Mouse (Mus musculus) ovary, postnatal 14 days (tissue): ENCODE results near the gene Gpr68.
A peak's percentile ranks its signal among the peaks of the same experiment; 100 is the strongest.

ENCODE experiments used
- DNase-seq: peaks from one replicate; pipeline ENCODE4 v3.0.0; 2022; ENCODE audit warnings: low spot score

Gene Gpr68

DNA sequence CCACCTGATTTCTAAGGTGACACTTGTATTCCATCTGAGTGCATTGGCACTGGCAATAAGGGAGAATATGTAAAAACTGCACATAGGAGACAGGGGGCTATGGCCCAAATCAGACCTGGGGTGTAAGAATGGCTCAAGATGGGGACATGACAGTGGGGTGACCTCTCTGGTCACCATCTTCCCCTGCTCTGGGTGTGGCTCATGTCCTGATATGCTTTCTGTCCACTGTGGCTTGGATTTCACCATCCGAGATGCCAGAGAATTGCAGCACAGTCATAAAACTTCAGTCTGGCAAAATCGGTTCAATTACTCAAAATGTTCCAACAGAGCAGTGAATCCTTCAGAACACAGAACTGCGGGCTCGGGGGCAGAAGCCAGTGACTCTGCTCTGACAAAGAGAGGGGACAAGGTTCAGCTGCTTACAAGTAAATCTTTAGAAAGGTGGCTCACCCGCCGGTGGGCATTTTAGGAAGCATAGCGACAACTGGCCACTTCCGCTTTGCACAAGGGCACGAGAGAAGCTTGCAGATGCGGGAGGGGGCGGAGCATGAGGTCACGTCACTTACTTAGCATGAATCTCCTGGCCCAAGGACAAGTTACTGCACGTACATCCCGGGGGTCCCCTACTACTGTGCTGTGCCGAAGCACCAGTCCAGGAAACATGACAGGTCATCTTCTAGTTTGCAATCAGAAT is 16.8 kb upstream of the Gpr68 start:
- DNase-seq: no peak

DNA sequence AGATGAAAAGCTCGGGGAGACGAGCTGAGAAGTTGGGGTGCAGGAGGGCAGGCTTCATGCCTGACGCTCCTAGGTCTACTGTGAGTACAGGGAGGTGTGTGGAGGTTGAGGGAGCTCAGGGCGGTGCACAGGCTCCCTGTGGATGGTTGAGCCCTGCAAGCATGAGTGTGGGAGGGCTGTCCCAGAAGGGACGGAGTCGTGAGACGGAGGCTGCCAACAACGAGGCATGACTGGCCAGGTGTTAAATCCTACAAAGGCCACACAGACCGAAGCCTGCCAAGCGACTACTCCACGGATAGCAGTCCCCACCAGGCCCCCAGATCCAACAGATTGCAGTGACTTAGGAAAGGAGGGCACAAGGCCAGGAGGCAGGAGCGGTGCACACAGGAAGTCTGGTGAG is 2.7 kb upstream of the Gpr68 start:
- no peak for DNase-seq

DNA sequence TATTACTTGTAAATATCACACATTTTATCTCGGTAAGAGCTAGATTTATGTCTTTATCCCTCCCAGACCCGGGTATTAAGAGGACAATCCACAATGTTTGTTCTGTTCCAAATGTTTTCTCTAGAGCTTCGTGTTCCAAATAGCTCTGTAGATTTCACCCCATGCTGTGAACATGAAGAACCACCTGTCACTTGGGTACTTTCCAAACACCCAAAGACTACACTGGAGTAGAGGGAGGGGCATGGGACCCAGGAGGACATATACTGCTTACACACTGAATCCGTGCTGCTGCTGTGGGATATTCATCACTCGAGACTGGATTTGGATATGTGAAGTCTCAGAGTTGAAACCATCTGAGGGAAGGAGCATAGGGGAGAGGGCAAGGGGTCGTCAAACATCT is 1.8 kb upstream of the Gpr68 start:
- DNase-seq: no peak

DNA sequence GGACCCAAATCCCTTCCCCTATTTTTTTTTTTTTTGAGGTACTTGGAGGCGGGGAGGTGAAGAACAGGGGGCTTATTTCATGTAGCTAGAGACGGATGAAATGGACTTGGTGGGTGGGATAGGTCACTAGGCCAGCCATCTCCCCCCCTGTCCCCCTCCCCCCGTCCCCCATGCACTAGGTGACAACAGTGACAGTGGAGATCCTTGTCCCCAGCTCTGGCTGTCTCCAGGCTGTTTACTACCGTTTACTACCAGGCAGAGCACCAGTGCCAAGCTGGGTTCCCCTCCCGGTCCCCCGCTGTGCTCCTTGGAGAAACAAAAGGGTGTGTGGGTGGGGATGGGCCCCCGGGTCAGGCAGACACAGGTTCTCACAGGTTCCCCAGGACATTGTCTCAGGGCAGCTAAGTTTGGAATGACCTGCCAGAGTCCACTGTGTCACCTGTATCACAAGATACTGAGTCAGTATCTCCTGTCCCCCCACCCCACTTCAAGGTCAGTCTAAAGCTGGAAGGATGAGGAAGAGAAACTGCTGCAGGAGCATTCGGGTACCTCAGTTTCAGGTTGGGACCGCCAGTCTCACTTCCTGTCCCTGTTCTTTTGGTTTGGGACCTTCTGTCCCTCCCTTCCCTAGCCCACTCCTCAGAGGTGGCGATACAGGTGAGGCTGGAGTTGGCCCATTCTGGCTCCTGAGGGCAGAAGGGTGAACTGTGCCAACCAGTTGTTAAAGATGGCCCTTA is 468 bp upstream of the Gpr68 start:
- no peak for DNase-seq

DNA sequence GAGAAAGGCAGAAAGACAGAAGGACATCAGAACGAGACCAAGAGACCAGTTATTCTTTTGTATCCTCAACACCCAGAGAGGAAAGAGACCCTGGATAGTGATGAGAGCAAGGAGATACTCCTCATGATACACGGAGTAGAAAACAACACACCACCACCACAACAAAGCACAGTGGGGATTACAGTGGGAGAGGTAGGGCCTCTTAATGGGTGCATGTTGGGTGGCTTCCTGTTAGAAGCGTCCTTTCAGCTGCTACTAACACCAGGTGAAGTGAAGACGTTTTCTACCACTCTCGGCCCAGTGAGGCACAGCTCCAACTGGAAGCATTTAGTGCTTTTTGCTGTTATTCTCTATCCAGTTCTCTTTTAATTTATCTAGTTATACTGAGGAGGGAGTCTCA is 1.1 kb downstream of the Gpr68 start:
- no peak for DNase-seq

DNA sequence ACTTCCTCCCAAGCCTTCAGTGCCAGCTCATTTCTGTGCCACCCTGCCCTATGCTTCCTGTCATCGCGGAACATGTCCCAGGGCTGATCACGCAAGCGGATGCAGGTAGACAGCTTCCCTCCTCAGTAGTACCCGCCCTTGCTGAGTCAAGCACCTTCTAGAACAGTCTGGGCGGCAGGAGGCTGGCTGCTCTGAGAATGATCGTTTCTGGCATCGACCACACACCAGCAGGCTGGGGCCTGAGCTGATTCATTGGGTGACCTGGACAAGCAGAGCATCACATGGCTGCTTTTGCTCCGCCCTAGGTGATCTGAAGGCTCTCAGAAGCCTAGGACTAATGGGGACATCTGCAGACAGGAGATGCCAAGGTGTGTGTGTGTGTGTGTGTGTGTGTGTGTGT is 4.2 kb downstream of the Gpr68 start:
- no peak for DNase-seq

DNA sequence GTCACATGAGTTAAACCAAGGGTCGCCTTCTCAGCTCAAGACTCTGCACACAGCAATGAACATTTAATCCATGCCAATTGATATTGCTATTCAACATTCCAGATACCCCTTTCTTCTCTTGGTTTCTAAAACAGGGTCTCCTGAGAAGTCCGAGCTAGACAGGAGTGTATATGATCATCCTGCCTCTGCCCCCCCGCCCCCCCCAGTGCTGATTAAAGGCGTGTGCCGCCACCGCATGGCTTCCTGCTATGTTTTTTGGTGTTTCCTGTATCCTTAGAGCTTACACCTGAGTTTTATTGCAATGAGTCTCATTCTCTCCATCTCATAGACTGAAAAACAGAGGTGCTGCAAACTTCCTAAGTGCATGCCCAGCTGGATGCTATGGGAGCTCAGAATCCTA is 6.6 kb downstream of the Gpr68 start:
- DNase-seq: no peak

DNA sequence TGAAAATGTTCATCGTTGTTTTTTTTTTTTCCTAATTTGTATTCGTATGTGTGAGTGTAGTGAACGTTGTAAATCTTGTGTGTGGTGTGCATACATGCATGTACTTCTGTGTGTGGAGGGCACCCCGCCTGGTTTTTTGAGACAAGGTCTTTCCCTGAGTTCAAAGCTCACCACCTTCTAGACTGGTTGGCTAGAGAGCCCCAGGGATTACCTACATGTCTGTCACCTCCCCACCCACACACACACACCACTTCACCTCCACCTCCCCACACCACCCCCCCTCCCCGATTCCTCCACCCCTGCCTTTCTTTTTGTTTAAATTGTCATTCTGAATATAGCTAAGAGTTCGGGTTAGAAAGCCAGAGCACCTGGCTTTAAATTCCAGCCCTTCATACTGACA is 7.1 kb downstream of the Gpr68 start:
- DNase-seq: no peak

DNA sequence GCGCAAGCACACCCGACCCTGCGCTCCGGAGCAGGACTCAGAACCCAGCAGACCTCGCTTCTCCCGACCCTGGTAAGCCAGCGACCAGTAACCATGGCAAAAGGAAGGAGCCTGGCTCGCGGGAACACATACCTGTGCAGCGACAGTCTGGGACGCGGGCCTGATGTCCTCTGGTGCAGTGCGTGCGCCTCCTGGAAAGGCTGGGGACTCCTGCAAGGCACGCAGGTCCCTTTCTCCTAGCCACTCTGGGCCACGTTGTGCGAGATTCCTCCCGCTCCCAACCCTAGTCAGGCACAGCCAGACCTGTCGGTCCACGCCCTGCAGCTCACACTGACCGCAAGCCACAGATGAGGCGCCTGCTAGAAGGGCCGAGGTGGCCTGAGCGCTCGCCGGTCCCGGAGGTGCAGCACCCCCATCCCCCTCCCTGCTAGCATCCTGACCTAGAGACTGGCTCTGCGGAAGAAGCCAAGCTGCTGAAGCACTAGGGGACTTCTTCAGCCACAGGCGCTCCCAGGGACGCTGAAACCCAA is 8.8 kb downstream of the Gpr68 start:
- DNase-seq: no peak

DNA sequence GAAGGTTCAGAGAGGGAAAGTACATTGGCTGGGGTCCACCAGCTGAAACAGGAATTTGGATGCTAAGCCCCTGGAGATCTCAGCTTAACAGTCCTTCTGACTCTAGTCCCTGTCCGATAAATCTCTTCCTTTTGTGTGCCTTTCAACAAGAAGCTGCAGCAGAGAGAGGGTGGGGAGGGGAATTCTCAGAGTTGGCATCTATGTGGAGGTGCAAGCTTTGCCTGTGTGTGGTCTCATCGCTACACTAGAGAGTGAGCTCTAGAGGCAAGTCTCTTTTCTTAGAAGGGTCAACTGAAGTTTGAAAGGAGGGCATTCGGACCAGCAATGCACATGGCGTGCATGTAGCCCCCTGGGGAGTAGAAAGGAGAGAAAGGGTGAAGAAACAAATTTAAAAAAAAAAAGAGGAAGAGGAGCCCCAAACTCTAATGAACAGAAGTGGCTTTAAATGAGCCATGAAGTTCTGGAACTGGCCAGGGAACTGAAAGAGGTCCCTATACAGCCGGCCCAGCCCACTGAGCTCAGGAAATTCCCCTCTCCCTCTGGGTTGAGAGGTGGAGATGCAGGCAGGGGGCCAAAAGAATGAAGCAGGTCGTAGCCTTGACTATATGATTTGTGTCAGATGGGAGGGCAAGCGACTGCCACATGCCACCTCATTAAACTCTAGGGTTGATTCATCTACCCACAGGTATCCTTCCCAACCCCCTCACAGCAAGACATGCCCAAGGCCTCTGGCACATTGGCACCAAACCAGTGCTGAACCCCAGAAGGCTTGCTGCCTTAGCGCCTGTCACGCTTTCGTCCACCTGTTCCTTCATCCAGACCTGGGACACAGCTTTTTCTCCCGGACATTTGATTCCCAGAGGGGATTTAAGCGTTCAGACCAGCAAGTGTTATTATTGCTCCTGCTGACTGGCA is 10.0 kb downstream of the Gpr68 start:
- DNase-seq: no peak

DNA sequence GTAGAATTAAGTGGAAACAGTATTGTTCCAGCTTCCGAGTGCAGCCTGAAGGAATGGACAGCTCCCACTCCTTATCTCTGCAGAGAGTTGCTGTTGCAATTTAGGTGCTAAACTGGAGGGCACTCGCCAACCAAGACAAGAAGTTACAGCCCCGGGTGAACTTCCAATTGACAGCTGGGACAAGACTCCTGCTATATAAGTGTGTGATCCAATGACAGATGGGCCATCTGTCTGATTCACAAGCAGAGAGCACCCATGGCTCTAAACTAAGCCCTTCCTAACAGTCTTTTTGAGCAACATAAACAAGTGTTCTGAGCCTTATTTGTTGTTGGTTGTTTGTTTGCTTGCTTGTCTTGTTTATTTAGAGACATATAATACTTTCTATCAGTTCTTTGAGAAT is 11.3 kb downstream of the Gpr68 start:
- DNase-seq: no peak

DNA sequence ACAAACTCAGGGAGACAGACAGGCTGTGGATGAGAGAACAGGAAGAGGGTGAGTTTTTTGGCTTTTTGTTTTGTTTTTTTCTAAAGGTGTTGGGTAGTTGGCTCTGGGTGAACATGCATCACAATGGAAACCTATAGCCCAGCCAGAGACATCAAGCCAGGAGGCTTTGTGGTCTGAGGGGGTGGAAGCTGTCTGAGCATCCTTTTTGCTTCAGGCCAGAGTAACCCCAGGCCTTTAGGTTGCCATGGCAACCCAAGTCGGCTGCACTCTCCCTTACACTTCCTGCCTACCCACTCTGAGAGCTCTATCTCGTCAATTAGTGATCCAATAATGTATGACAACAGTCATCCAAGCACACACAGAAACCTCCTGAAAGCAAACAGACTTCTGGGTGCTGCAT is 12.5 kb downstream of the Gpr68 start:
- DNase-seq: no peak

DNA sequence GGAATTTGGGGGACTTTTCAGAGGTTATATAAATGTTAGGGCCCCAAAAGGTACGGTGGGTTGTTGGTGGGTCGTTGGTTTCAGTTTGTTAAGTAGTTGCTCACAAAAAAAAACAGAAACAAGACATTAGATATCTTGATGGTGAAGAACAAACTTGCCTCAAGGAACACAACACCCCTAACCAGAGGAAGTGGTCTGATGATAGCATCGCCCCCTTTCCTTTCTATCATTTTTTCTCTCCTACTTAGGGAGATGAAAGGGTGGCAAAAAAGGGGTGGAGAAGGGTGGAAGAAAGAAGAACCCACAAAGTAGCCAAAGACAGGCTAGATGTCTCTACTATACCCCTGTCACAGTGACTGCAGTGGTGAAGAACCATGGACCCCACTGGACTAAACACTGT is 17.4 kb downstream of the Gpr68 start:
- no peak for DNase-seq

DNA sequence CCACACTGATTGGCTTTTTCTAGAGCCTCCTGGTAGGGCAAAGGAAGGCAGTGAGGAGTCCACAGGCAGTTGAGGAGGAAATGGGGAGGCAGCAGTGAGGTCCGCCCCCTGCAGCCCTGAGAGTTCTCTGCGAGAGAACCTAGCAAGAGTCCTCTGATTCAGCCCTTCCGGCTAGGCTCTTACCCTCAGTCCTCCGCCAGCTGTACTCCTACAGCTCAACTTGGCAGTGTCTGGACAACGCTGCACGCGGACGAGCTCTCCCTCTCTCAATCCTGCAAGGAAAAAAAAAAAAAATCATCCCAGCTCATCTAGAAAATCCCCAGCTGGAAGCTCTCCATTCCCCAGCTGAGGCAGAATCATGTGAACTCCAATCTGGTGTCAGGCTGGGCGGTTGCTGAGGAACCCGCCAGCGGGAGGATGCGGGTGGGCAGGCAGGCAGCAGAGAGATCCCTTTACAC is 20.2 kb downstream of the Gpr68 start:
- peak; percentile 23 for DNase-seq

DNA sequence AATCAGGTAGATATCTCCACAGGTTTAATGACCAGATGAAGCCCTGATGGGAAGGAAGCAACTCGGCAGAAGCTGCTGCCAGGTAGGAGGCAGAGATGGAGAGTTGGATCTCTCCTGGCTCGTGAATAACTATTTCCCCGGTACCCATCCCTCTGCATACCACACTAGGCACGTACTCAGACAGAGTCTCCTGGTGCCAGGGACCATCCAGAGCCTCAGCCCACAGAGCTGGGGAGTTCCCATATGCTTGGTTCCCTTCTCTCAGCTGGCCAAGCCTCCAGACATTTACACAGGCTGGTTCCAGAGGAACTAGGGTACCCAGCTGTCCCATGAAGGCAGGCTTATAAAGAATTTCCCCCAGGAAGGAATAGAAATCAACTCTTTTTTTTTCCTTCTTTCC is 21.1 kb downstream of the Gpr68 start:
- no peak for DNase-seq

DNA sequence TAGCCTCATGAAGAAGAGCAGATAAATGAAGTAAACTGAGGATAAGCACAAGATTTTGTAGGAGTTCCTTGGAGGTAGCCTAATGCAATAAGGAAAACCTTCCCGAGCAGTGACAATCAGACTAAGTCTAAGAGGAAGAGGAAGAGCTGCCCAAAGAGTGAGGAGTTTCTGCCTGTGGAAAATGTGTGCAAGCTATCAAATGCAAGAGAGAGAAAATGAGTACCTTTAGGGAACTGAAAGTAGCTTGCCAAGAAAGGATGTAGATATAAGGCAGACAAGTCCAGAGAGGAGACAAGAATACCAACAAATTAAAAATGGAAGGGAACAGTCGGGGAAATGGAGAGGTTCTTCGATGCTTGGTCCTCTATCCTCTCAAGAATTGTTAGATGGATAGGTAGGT is 22.4 kb downstream of the Gpr68 start:
- no peak for DNase-seq

DNA sequence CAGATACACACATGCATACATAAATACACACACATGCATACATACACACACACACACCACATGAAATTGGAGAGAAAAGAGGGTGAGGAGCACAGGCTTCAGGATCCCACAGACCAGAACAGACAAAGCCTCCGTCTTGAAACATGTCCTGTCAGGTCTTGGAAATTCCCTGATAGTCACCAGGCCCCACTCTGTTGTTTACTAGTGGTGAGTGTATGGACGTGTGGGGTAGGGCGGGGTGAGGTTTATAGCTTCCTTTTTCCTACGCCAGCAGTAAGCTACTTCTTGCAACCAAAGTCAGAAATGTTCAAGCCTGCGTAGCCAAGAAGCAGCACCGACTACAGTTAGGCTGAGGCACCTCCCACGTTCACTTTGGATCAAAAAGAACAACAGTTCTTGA is 24.8 kb downstream of the Gpr68 start:
- no peak for DNase-seq

DNA sequence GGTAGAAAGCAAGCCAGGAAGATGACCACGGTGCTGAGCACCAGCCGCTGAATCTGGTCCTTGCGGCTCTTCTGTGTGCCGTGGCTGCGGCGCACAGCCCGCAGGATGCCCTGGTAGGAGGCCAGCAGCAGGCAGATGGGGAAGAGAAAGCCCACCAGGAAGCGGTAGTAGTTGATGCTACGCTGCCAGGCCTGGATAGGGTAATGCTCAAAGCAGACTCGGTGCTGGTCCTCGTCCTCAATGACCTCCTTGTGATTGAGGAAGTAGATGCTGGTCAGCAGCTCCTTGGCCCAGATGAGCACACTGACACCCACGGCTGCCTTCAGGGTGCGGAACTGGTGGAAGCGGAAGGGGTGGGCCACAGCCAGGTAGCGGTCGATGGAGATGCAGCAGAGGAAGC is 29.4 kb downstream of the Gpr68 start:
- DNase-seq: no peak

DNA sequence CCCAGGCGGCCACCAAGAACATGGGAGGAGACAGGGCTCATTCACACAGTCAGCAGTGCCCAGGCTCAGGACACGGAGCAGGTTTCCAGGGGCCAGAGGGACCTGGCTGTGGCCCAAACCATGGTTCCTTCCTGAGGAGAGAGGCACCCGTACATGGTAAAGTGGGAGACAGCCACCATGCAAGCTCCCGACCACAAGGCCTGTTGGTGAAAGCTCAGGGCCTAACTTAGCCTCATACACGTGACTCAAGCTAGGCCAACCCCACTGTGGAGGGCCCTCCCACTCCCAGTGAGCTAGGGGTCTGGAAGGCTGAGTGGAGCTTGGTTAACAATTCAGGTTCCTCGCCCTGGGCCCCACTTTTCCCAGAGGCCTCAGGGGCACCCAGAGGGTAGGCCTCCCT is 30.1 kb downstream of the Gpr68 start:
- DNase-seq: no peak

DNA sequence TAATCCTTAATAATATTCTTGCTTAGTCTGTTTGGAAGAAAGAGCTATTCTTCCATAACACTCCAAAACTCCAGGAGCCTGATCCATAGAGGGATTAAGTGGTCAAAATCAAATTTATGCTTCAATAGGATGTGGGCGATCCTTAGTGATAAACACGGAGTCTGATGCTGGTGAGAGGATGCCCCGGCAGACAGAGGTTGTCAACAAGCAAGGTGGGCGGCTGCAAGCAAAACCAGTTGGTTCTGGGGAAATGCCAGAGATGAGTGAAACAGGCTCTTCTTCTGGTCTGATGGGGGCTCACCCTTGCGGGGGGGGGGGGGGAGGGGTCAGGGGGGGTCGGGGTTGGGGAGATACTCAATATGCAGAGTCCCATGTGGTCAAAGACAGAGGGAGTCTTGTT is 32.0 kb downstream of the Gpr68 start:
- no peak for DNase-seq

DNA sequence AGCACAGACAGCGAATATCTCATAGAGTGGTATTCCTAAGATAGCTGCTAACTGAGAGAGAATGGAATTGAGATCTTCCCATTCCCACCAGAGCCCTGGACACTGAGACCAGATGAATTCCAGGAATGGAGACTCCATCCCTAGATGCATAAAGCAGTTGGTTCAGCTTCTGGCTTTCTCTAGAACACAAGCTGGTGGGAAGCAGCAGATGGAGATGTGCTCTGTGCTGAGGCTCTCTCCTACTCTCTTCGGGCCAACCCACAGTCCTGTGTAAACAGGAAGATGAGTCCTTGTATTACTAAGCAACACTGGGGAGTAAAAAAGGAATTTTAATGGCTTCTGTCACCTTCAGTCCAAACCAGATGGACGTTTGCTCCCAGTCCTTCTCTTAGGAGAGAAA is 32.4 kb downstream of the Gpr68 start:
- no peak for DNase-seq

DNA sequence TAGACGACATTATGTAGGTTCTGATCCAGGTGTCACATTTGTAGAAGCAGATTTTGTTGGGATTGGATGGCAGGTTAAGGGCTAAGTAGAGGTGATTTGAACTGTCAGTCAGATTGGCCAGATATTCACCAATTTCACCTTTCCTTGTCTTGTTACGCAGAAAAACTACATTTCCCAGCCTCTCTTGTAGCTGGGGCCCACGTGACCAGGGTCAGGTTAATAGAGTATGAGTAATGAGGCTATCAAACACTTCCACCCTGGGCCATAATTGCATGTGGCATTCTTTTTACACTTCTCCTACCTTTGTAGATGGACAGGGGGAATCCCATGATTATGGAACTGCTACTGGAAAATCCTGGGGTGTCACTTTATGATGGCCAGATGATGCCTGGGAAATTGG is 34.4 kb downstream of the Gpr68 start:
- DNase-seq: no peak

DNA sequence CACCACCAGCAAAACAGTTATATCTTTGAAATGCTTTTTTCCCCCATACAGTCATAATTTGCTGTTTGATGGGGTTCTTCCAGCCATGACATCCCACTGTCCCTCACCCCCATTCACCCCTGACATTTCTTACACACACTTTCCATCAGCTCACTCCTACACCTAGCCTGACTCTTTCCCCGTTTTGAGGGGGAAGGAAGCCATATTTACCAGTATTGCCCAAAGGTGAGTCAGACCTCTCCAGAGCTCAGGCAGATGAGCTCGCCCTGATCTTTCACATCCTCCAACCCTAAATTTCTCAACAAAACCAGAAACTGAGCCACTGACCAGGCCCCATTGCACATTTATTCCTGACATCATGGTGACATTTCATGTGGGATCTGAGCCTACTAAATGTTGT is 36.2 kb downstream of the Gpr68 start:
- DNase-seq: no peak
